Mouse (Mus musculus) midbrain, embryonic 12.5 days (tissue): Measurements from ENCODE around the gene Olfr432. TPM values are rescaled to one million over a fixed set of nuclear protein-coding genes. Genes with fewer than 3 reads are reported as not detected.

Experiments
- ATAC-seq: fragments of 200-750 bp; cut with Nextera tagmentation; 2 replicates; pipeline ENCODE4 v1.8.0; 2017; ENCODE audit warnings: low read depth, moderate TSS enrichment, moderate library complexity; ENCODE audit not compliant: low FRiP score
- H3K27ac ChIP-seq: fragments of 300-500 bp; sonication (generic); replicated peaks from 2 replicates; pipeline ENCODE4 v1.5.1; 2016; ENCODE audit warnings: mild to moderate bottlenecking
- H3K27me3 ChIP-seq: fragments of 300-500 bp; sonication (generic); 2 replicates; pipeline ENCODE4 v1.6.1; 2016; ENCODE audit warnings: mild to moderate bottlenecking
- H3K36me3 ChIP-seq: fragments of 300-500 bp; sonication (generic); 2 replicates; pipeline ENCODE4 v1.6.1; 2016
- H3K4me1 ChIP-seq: fragments of 300-500 bp; sonication (generic); 2 replicates; pipeline ENCODE4 v1.6.1; 2016
- H3K4me2 ChIP-seq: fragments of 300-500 bp; sonication (generic); replicated peaks from 2 replicates; pipeline ENCODE4 v1.6.1; 2016; ENCODE audit warnings: mild to moderate bottlenecking, moderate library complexity
- H3K4me3 ChIP-seq: fragments of 300-500 bp; sonication (generic); 2 replicates; pipeline ENCODE4 v1.5.1; 2016; ENCODE audit warnings: mild to moderate bottlenecking
- H3K9ac ChIP-seq: fragments of 300-500 bp; sonication (generic); replicated peaks from 2 replicates; pipeline ENCODE4 v1.6.1; 2016; ENCODE audit warnings: mild to moderate bottlenecking, moderate library complexity
- H3K9me3 ChIP-seq: fragments of 300-500 bp; sonication (generic); 2 replicates; pipeline ENCODE4 v1.6.1; 2016; ENCODE audit warnings: mild to moderate bottlenecking
- WGBS: fragments of 180-500 bp; shearing (Covaris S2); methylation state at CpG from one replicate; pipeline ENCODE4 v1.1.7; 2016; 5-methylcytosine and 5-hydroxymethylcytosine counted together
- polyA plus RNA-seq: library from polyadenylated mRNA; unstranded; fragments of >200 nt; fragmentation: Nextera tagmentation; extraction: Ambion mirVana; gene quantifications from 2 replicates; pipeline ENCODE4 v1.2.1, GENCODE M21; 2016

Gene Olfr432
- polyA plus RNA-seq, 1 experiment from 2014 or later: not detected

DNA sequence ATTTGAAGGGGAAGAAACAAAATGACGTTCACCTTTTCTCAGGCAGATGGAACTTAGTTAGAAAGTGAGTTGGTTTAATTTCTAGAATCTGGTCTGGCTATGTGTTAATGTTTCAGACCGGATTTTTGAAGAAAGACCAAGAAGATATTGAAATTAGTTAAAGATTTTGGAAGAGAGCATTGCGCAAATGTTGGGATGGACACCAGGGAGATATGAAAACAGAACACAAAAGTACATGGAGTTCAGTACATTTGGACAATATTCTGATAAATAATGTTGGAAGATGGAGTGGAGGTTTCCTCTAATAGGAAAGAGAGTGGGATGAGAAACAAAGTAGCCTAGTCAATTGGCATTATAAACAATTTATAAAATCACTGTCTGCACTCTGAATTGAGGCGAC lies 2.5 kb downstream of the Olfr432 start:
- Histone ChIP-seq H3K27me3 (no peaks in the 10 kb centered on the region), H3K4me2 (no peak overlapping the region), H3K4me1 (no peaks in the 10 kb centered on the region), H3K4me3 (no peak overlapping the region), H3K27ac (no peak overlapping the region), H3K9ac (no peak overlapping the region), H3K36me3 (no peaks in the 10 kb centered on the region), H3K9me3 (no peaks in the 10 kb centered on the region)
- no peak for ATAC-seq
- WGBS: 88% methylated on average over 4 of the region's 4 CpGs

GRCm38 (mm10) chr1:174051931-174052536 lies 3.0 kb downstream of the Olfr432 start:
- Histone ChIP-seq H3K4me1 (no peaks in the 10 kb centered on the region), H3K36me3 (no peaks in the 10 kb centered on the region), H3K9ac (no peak overlapping the region), H3K4me3 (no peak overlapping the region), H3K9me3 (no peaks in the 10 kb centered on the region), H3K27ac (no peak overlapping the region), H3K4me2 (no peak overlapping the region), H3K27me3 (no peaks in the 10 kb centered on the region)
- ATAC-seq: no peak
- WGBS: 87% methylated on average over 5 of the region's 5 CpGs

GRCm38 (mm10) chr1:174052981-174053380 lies 4.0 kb downstream of the Olfr432 start:
- Histone ChIP-seq H3K36me3 (no peaks in the 10 kb centered on the region), H3K9me3 (no peaks in the 10 kb centered on the region), H3K4me1 (no peaks in the 10 kb centered on the region), H3K27ac (no peak overlapping the region), H3K9ac (no peak overlapping the region), H3K4me3 (no peak overlapping the region), H3K27me3 (no peaks in the 10 kb centered on the region), H3K4me2 (no peak overlapping the region)
- ATAC-seq: no peak
- 90% methylated on average over 3 of the region's 3 CpGs for WGBS

GRCm38 (mm10) chr1:174055248-174055647 lies 6.2 kb downstream of the Olfr432 start:
- no peaks in the 10 kb centered on the region for H3K27me3 ChIP-seq
- H3K4me1 ChIP-seq: no peaks in the 10 kb centered on the region
- 78% methylated on average over 2 of the region's 2 CpGs for WGBS
- no peaks in the 10 kb centered on the region for H3K36me3 ChIP-seq
- no peaks in the 10 kb centered on the region for H3K9me3 ChIP-seq
- no peak overlapping the region for H3K27ac ChIP-seq
- no peak overlapping the region for H3K4me2 ChIP-seq
- H3K9ac ChIP-seq: no peak overlapping the region
- ATAC-seq: no peak
- H3K4me3 ChIP-seq: no peak overlapping the region

- H3K36me3 ChIP-seq: no peaks in the 10 kb centered on the region
These were observed 17.3 kb downstream of the Olfr432 start, which contains the start of gene Olfr430 for GRCm38 (mm10) chr1:174066305-174066704. Gene Olfr430 (plus strand): TSS chr1:174066605.

DNA sequence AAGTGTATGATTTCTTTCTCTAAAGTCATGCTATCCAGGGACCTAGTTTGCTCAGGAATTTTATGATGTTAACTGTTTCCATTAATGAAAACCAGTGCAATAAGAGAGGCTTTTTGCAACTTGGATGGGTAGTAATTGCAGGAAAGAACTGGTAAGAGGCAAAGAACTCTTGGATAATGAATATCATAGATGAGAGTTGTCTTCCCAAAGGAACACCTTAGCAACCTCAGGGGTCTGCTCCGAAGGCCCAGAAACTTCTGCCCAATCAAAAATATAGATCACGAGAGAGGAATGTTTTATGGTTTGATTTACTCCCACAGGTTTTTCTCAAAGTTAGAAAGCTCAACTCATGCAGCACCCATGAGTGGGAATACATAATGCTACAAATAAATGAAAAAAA lies 35.0 kb downstream of the Olfr432 start, which contains the start of gene Olfr429:
Gene Olfr429, plus strand, starts transcription at position 301 of the 400 bp plus-strand sequence.
- 95% methylated on average over 2 of the region's 2 CpGs for WGBS
- no peak within 1 kb of the TSS for H3K4me2 ChIP-seq
- no peak within 1 kb of the TSS for H3K27ac ChIP-seq
- ATAC-seq: no peak
- H3K9me3 ChIP-seq: no peaks in the 10 kb centered on the region
- no peak within 1 kb of the TSS for H3K4me3 ChIP-seq
- H3K4me1 ChIP-seq: no peaks in the 10 kb centered on the region
- H3K36me3 ChIP-seq: no peaks in the 10 kb centered on the region
- no peak within 1 kb of the TSS for H3K9ac ChIP-seq
- no peaks in the 10 kb centered on the region for H3K27me3 ChIP-seq

More at GRCm38 (mm10) chr1:174066305-174066704, 17.3 kb downstream of the Olfr432 start, which contains the start of gene Olfr430:
- H3K4me1 ChIP-seq: no peaks in the 10 kb centered on the region
- H3K4me3 ChIP-seq: no peak within 1 kb of the TSS
- no peak within 1 kb of the TSS for H3K4me2 ChIP-seq
- no peak for ATAC-seq
- no peaks in the 10 kb centered on the region for H3K27me3 ChIP-seq
- no peak within 1 kb of the TSS for H3K9ac ChIP-seq
- H3K27ac ChIP-seq: no peak within 1 kb of the TSS
- H3K9me3 ChIP-seq: no peaks in the 10 kb centered on the region
- 86% methylated on average over 3 of the region's 3 CpGs for whole genome bisulfite sequencing

GRCm38 (mm10) chr1:174096591-174096990 lies 47.6 kb downstream of the Olfr432 start, which contains the start of gene Olfr427:
Gene Olfr427 (plus strand): TSS chr1:174096891.
- ATAC-seq: no peak
- WGBS: 83% methylated on average over 1 of the region's 1 CpGs
- Histone ChIP-seq H3K9me3 (no peaks in the 10 kb centered on the region), H3K36me3 (no peaks in the 10 kb centered on the region), H3K4me3 (no peak within 1 kb of the TSS), H3K4me2 (no peak within 1 kb of the TSS), H3K4me1 (no peaks in the 10 kb centered on the region), H3K9ac (no peak within 1 kb of the TSS), H3K27ac (no peak within 1 kb of the TSS), H3K27me3 (no peaks in the 10 kb centered on the region)

- Histone ChIP-seq H3K36me3 (no peaks in the 10 kb centered on the region), H3K9ac (no peak overlapping the region), H3K27me3 (no peaks in the 10 kb centered on the region), H3K4me1 (no peaks in the 10 kb centered on the region), H3K27ac (no peak overlapping the region), H3K4me3 (no peak overlapping the region), H3K4me2 (no peak overlapping the region), H3K9me3 (no peaks in the 10 kb centered on the region)
- WGBS: 62% methylated on average over 2 of the region's 2 CpGs
- no peak for ATAC-seq
These were observed 54.7 kb downstream of the Olfr432 start for GRCm38 (mm10) chr1:174103735-174104134.

Other genes with a start within 250 kb of the Olfr432 start
- gene Ifi211, start 136.2 kb upstream of the Olfr432 start, polyA plus RNA-seq: 0.33 and 0.47 TPM in 2 replicates
- 0.23 and 0.84 TPM in 2 replicates for gene Mndal, start 106.7 kb upstream of the Olfr432 start, polyA plus RNA-seq
- 0.19 and 0.41 TPM in 2 replicates for gene Ifi203, start 106.5 kb upstream of the Olfr432 start, polyA plus RNA-seq
- gene Ifi202b, start 66.5 kb upstream of the Olfr432 start, polyA plus RNA-seq: not detected in 2 replicates
- 0.10 and 0.21 TPM in 2 replicates for gene Ifi205, start 17.4 kb upstream of the Olfr432 start, polyA plus RNA-seq
- not detected in 2 replicates for gene Olfr433, start 8.5 kb upstream of the Olfr432 start, polyA plus RNA-seq
- gene Olfr430, start 17.4 kb downstream of the Olfr432 start, polyA plus RNA-seq: not detected in 2 replicates
- not detected in 2 replicates for gene Olfr429, start 35.1 kb downstream of the Olfr432 start, polyA plus RNA-seq
- gene Olfr427, start 47.7 kb downstream of the Olfr432 start, polyA plus RNA-seq: not detected in 2 replicates
- gene Olfr231, start 72.0 kb downstream of the Olfr432 start, polyA plus RNA-seq: not detected in 2 replicates
- not detected in 2 replicates for gene Olfr424, start 82.3 kb downstream of the Olfr432 start, polyA plus RNA-seq
- not detected in 2 replicates for gene Olfr420, start 106.4 kb downstream of the Olfr432 start, polyA plus RNA-seq
- gene Spta1, start 123.6 kb downstream of the Olfr432 start, polyA plus RNA-seq: 1.3 TPM in 2 replicates
- not detected in 2 replicates for gene Olfr419, start 202.9 kb downstream of the Olfr432 start, polyA plus RNA-seq